Mouse (Mus musculus) MEL (cell line): ENCODE measurements at regions not wholly inside any gene's neighbourhood (a gene's known extent, or its start where the extent isn't known, plus 50 kb on each side); places are given as distances from the start of the nearest gene placed in this dataset.

Source experiments
- DNase-seq: peaks from one replicate; pipeline ENCODE4 v3.0.0; 2011; ENCODE audit warnings: low read depth, low spot score
- H3K27ac ChIP-seq: 2 replicates; pipeline ENCODE4 v1.5.1; 2012; ENCODE audit warnings: low read depth, mild to moderate bottlenecking, control low read depth, low read length, moderate library complexity; ENCODE audit not compliant: control insufficient read depth
- H3K27me3 ChIP-seq, 2 experiments: fragments of 150-350 bp in 1 of 2; sonication (generic) in 1 of 2; 2 replicates each; pipeline ENCODE4 v1.6.1; 2012; ENCODE audit warnings: low read length in 2 of 2, mild to moderate bottlenecking in 2 of 2, improper control_type of control experiment in 1 of 2, moderate library complexity in 1 of 2; ENCODE audit not compliant: insufficient read depth in 2 of 2, control insufficient read depth in 1 of 2
- H3K36me3 ChIP-seq, 2 experiments: 2 replicates each; pipeline ENCODE4 v1.6.1; 2012 to 2014; ENCODE audit warnings: low read length in 2 of 2, improper control_type of control experiment in 1 of 2, inconsistent platforms in 1 of 2, mild to moderate bottlenecking in 1 of 2; ENCODE audit not compliant: insufficient read depth in 2 of 2, control insufficient read depth in 1 of 2
- H3K4me1 ChIP-seq, 2 experiments: fragments of 150-350 bp in 1 of 2; sonication (generic) in 1 of 2; 2 replicates each; pipeline ENCODE4 v1.6.1; 2012; ENCODE audit warnings: low read length in 2 of 2, improper control_type of control experiment in 1 of 2, mild to moderate bottlenecking in 1 of 2; ENCODE audit not compliant: insufficient read depth in 2 of 2, control insufficient read depth in 1 of 2
- H3K4me3 ChIP-seq, 2 experiments: fragments of 150-350 bp in 1 of 2; sonication (generic) in 1 of 2; 2 replicates each; pipeline ENCODE4 v1.5.1; 2012; ENCODE audit warnings: low read depth in 2 of 2, low read length in 2 of 2, mild to moderate bottlenecking in 2 of 2, moderate library complexity in 2 of 2, control low read depth in 1 of 2, improper control_type of control experiment in 1 of 2; ENCODE audit not compliant: control insufficient read depth in 1 of 2, insufficient read depth in 1 of 2
- H3K79me2 ChIP-seq: 2 replicates; pipeline ENCODE4 v1.6.1; 2012; ENCODE audit warnings: mild to moderate bottlenecking, low read length, moderate library complexity; ENCODE audit not compliant: control insufficient read depth, poor library complexity, insufficient read depth
- H3K9ac ChIP-seq: 2 replicates; pipeline ENCODE4 v1.6.1; 2012; ENCODE audit warnings: low read depth, mild to moderate bottlenecking, control low read depth, low read length, moderate library complexity; ENCODE audit not compliant: control insufficient read depth, poor library complexity, severe bottlenecking
- H3K9me3 ChIP-seq: fragments of 150-350 bp; sonication (generic); replicated peaks from 2 replicates; pipeline ENCODE4 v1.6.1; 2012; ENCODE audit warnings: mild to moderate bottlenecking, low read length, improper control_type of control experiment, moderate library complexity; ENCODE audit not compliant: insufficient read depth
- BHLHE40 ChIP-seq: IDR thresholded peaks from 2 replicates; pipeline ENCODE4 v1.6.1; 2012; ENCODE audit warnings: low read depth, mild to moderate bottlenecking, inconsistent platforms, low read length, improper control_type of control experiment, borderline replicate concordance
- E2F4 ChIP-seq: IDR thresholded peaks from 2 replicates; pipeline ENCODE4 v1.6.1; 2011; ENCODE audit warnings: low read depth, low read length, improper control_type of control experiment, borderline replicate concordance
- EP300 ChIP-seq, 2 experiments: IDR thresholded peaks; 2 replicates each; pipeline ENCODE4 v1.6.1; 2011; ENCODE audit warnings: improper control_type of control experiment in 2 of 2, low read length in 2 of 2, low read depth in 1 of 2, mild to moderate bottlenecking in 1 of 2
- GATA1 ChIP-seq: IDR thresholded peaks from 2 replicates; pipeline ENCODE4 v1.6.1; 2011; ENCODE audit warnings: low read depth, low read length, improper control_type of control experiment
- HCFC1 ChIP-seq: IDR thresholded peaks from 2 replicates; pipeline ENCODE4 v1.6.1; 2012; ENCODE audit warnings: low read depth, mild to moderate bottlenecking, inconsistent platforms, low read length, improper control_type of control experiment, moderate library complexity
- JUND ChIP-seq: IDR thresholded peaks from 2 replicates; pipeline ENCODE4 v1.6.1; 2011; ENCODE audit warnings: low read depth, mild to moderate bottlenecking, improper control_type of control experiment, low read length
- KAT2A ChIP-seq: conservative IDR thresholded peaks from 2 replicates; pipeline ENCODE4 v1.6.1; 2012; ENCODE audit warnings: low read depth, low read length, improper control_type of control experiment, inconsistent platforms
- MAFK ChIP-seq: IDR thresholded peaks from 2 replicates; pipeline ENCODE4 v1.6.1; 2011; ENCODE audit warnings: low read depth, mild to moderate bottlenecking, low read length, improper control_type of control experiment, borderline replicate concordance
- MAZ ChIP-seq: IDR thresholded peaks from 2 replicates; pipeline ENCODE4 v1.6.1; 2012; ENCODE audit warnings: low read depth, mild to moderate bottlenecking, inconsistent platforms, low read length, improper control_type of control experiment
- MYB ChIP-seq: IDR thresholded peaks from 2 replicates; pipeline ENCODE4 v1.6.1; 2011; ENCODE audit warnings: mild to moderate bottlenecking, low read depth, low read length, improper control_type of control experiment
- MYC ChIP-seq: IDR thresholded peaks from 2 replicates; pipeline ENCODE4 v1.6.1; 2011; ENCODE audit warnings: low read depth, mild to moderate bottlenecking, low read length, improper control_type of control experiment, moderate library complexity
- NELFE ChIP-seq: IDR thresholded peaks from 2 replicates; pipeline ENCODE4 v1.6.1; 2011; ENCODE audit warnings: low read depth, low read length, improper control_type of control experiment
- POLR2A ChIP-seq, 2 experiments: IDR thresholded peaks; 2 replicates each; pipeline ENCODE4 v1.6.1; 2011 to 2012; ENCODE audit warnings: low read length in 2 of 2, mild to moderate bottlenecking in 2 of 2, control low read depth in 1 of 2, improper control_type of control experiment in 1 of 2, low read depth in 1 of 2, moderate library complexity in 1 of 2; ENCODE audit not compliant: control insufficient read depth in 1 of 2, insufficient read depth in 1 of 2, poor library complexity in 1 of 2
- POLR2AphosphoS2 ChIP-seq: IDR thresholded peaks from 2 replicates; pipeline ENCODE4 v1.6.1; 2011; ENCODE audit warnings: low read length, improper control_type of control experiment
- POLR2AphosphoS5 ChIP-seq: IDR thresholded peaks from 2 replicates; pipeline ENCODE4 v1.6.1; 2012; ENCODE audit warnings: low read depth, borderline replicate concordance, mild to moderate bottlenecking, inconsistent platforms, low read length, moderate library complexity, mixed read lengths
- RAD21 ChIP-seq: IDR thresholded peaks from 2 replicates; pipeline ENCODE4 v1.6.1; 2011; ENCODE audit warnings: mild to moderate bottlenecking, low read depth, low read length, improper control_type of control experiment
- RCOR1 ChIP-seq: IDR thresholded peaks from 2 replicates; pipeline ENCODE4 v1.6.1; 2012; ENCODE audit warnings: low read depth, mild to moderate bottlenecking, inconsistent platforms, low read length, improper control_type of control experiment
- SIN3A ChIP-seq: IDR thresholded peaks from 2 replicates; pipeline ENCODE4 v1.6.1; 2012; ENCODE audit warnings: low read length, improper control_type of control experiment, inconsistent platforms
- SMC3 ChIP-seq: IDR thresholded peaks from 2 replicates; pipeline ENCODE4 v1.6.1; 2011; ENCODE audit warnings: low read depth, low read length, improper control_type of control experiment
- TAL1 ChIP-seq: IDR thresholded peaks from 2 replicates; pipeline ENCODE4 v1.6.1; 2012; ENCODE audit warnings: mild to moderate bottlenecking, inconsistent platforms, low read length, moderate library complexity, mixed read lengths
- TBP ChIP-seq: IDR thresholded peaks from 2 replicates; pipeline ENCODE4 v1.8.0; 2011; ENCODE audit warnings: low read depth, low read length, improper control_type of control experiment
- TCF12 ChIP-seq: IDR thresholded peaks from 2 replicates; pipeline ENCODE4 v1.6.1; 2014; ENCODE audit warnings: low read depth, mild to moderate bottlenecking, inconsistent platforms, low read length, improper control_type of control experiment, moderate library complexity
- UBTF ChIP-seq: IDR thresholded peaks from 2 replicates; pipeline ENCODE4 v1.6.1; 2012; ENCODE audit warnings: low read depth, mild to moderate bottlenecking, inconsistent platforms, low read length, improper control_type of control experiment, moderate library complexity, borderline replicate concordance; ENCODE audit not compliant: insufficient read depth
- USF1 ChIP-seq: IDR thresholded peaks from 2 replicates; pipeline ENCODE4 v1.6.1; 2014; ENCODE audit warnings: low read depth, mild to moderate bottlenecking, inconsistent platforms, low read length, improper control_type of control experiment, moderate library complexity
- ZKSCAN1 ChIP-seq: IDR thresholded peaks from 2 replicates; pipeline ENCODE4 v1.6.1; 2012; ENCODE audit warnings: low read depth, mild to moderate bottlenecking, inconsistent platforms, low read length, improper control_type of control experiment, moderate library complexity
- ZMIZ1 ChIP-seq: IDR thresholded peaks from 2 replicates; pipeline ENCODE4 v1.6.1; 2012; ENCODE audit warnings: low read depth, mild to moderate bottlenecking, inconsistent platforms, low read length, improper control_type of control experiment, moderate library complexity
- ZNF384 ChIP-seq: IDR thresholded peaks from 2 replicates; pipeline ENCODE4 v1.6.1; 2012; ENCODE audit warnings: low read depth, mild to moderate bottlenecking, inconsistent platforms, low read length, improper control_type of control experiment

DNA sequence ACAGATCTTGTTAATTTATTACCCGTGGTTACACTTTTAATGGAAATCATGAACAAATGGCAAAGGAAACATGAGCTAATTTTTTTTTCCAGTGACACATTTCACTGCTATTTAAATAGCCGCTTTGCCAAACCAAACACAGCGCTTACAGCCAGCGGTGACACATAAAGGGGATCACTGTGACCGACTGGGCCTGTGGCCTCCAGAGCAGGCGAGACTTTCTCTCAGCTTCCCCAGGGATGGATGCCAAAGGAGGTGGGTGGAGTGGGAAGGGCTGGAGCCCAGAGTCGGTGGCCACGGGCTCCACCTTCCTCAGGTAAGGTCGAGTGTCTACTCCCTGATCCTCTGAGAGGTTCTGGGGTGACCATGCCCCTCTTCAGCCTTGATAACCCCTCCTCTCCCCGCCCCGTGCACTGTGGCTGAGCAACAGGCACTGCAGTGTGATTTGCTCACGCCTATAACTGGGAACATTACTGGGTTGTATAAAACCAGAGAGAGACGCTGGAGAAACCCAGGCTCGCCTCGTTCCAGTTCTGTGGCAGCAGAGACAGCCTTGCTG, 66.6 kb upstream of the Pkdcc start:
- Histone ChIP-seq H3K4me1 (no peaks in the 10 kb centered on the region), H3K27me3 (no peaks in the 10 kb centered on the region), H3K27ac (no peak overlapping the region), H3K4me3 (no peak overlapping the region), H3K9ac (no peak overlapping the region), H3K36me3 (no peaks in the 10 kb centered on the region), H3K9me3 (no peaks in the 10 kb centered on the region), H3K79me2 (no peaks in the 10 kb centered on the region)
- no peak for DNase-seq
- TF ChIP-seq E2F4 (no peak), GATA1 (no peak), UBTF (no peak), ZKSCAN1 (no peak), EP300 (IDR thresholded peaks at IDR 0.05; ENCODE audit: low read depth in 1 of 2, low read length in 2 of 2) (no peak), SMC3 (no peak), USF1 (no peak), POLR2AphosphoS5 (no peak), SIN3A (no peak), RAD21 (no peak), POLR2A (IDR thresholded peaks at IDR 0.05; ENCODE audit: control insufficient read depth in 1 of 2, insufficient read depth in 1 of 2, low read depth in 1 of 2, low read length in 2 of 2, poor library complexity in 1 of 2) (no peak), MYC (no peak), MAZ (no peak)

DNA sequence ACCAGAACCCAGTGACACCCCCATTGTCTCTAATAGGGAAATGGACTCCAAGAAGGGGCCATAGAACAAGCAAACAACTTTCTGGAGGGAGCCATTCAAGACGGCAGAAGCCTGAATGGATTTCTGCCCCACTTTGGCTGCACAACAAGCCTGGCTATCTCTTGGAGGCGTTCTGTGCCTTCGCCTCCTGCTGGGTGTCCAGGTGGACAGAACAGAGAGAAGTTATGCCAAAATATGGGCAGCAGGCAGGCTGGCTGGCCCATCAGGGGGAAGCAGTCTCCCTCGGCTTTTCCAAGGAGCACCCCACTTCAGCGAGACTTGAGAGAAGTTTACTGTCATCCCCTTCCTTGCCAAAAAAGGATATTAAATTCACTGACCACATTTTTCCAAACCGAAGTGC, 65.8 kb upstream of the Pkdcc start:
- H3K9ac ChIP-seq: no peak overlapping the region
- no peak overlapping the region for H3K27ac ChIP-seq
- no peaks in the 10 kb centered on the region for H3K9me3 ChIP-seq
- TF ChIP-seq TAL1 (no peak), E2F4 (no peak), TBP (no peak), POLR2AphosphoS2 (no peak)
- H3K79me2 ChIP-seq: no peaks in the 10 kb centered on the region
- no peaks in the 10 kb centered on the region for H3K36me3 ChIP-seq
- H3K27me3 ChIP-seq: no peaks in the 10 kb centered on the region
- no peak overlapping the region for H3K4me3 ChIP-seq
- H3K4me1 ChIP-seq: no peaks in the 10 kb centered on the region
- no peak for DNase-seq

DNA sequence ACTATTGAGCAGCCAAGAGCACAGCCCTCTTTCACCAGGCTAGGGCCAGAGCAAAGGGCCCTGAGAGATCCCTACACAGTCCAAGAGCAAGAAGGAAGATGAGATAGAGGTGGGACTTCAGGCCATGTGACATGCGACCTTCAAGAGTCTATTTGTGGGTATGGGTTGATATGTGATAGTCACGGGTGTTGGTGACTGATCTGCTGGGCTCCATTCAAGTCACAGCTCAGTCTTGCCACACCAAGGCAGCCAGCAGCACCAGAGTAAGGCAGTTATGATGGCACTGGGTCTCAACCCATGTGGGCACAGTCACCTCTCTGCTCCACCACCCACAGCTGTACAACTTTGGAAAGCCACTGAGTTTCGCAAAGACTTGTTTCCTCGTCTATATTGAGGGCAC, 60.0 kb upstream of the Pkdcc start:
- Histone ChIP-seq H3K4me3 (no peak overlapping the region), H3K36me3 (no peaks in the 10 kb centered on the region), H3K9ac (no peak overlapping the region), H3K4me1 (no peaks in the 10 kb centered on the region), H3K27ac (no peak overlapping the region), H3K9me3 (no peaks in the 10 kb centered on the region), H3K27me3 (peaks cover 0 to 2% of the 10 kb centered on the region in 2 experiments; a peak in 1 of 4 replicates), H3K79me2 (no peaks in the 10 kb centered on the region)
- no peak for TF ChIP-seq HCFC1
- TF ChIP-seq MYB: no peak
- TF ChIP-seq MAZ: no peak
- no peak for TF ChIP-seq JUND
- no peak for TF ChIP-seq SIN3A
- no peak for TF ChIP-seq BHLHE40
- no peak for TF ChIP-seq RAD21
- TF ChIP-seq KAT2A: no peak
- no peak for TF ChIP-seq GATA1
- TF ChIP-seq RCOR1: no peak
- TF ChIP-seq ZMIZ1: no peak
- TF ChIP-seq MAFK: no peak
- TF ChIP-seq TCF12: no peak
- no peak for TF ChIP-seq ZNF384
- no peak for TF ChIP-seq NELFE
- no peak for DNase-seq
